In genomic region chr19:23056851-23057707, GRCm38 (mm10) we compare ENCODE assay signal across 7 mouse cellular contexts.
DNase-seq lines count a peak whose midpoint lies in the region; ATAC-seq lines count a peak whose summit lies in the region.

No protein-coding gene starts in this region.

- no peaks in the 10 kb centered on the region for H3K36me3 ChIP-seq in forebrain, embryonic 11.5 days (ENCODE audit: control insufficient read depth, insufficient read depth, low read length)
- H3K36me3 ChIP-seq in heart, embryonic 13.5 days, result no peaks in the 10 kb centered on the region
- H3K36me3 ChIP-seq in kidney, embryonic 14.5 days (ENCODE audit: control insufficient read depth, insufficient read depth, low read length), result no peaks in the 10 kb centered on the region
- H3K36me3 ChIP-seq in limb, embryonic 12.5 days, result no peaks in the 10 kb centered on the region
- no peaks in the 10 kb centered on the region for H3K36me3 ChIP-seq in midbrain, embryonic 12.5 days

- H3K27me3 ChIP-seq in forebrain, embryonic 11.5 days (ENCODE audit: control insufficient read depth, insufficient read depth, low read length), result no peaks in the 10 kb centered on the region
- H3K27me3 ChIP-seq in heart, embryonic 13.5 days (replicated peaks), result no peaks in the 10 kb centered on the region
- 0 out of 2 replicates have a peak, but pooled peaks cover 2% of the 10 kb centered on the region for H3K27me3 ChIP-seq in kidney, embryonic 14.5 days (ENCODE audit: control insufficient read depth, insufficient read depth, low read length)
- no peaks in the 10 kb centered on the region for H3K27me3 ChIP-seq in limb, embryonic 12.5 days
- H3K27me3 ChIP-seq in midbrain, embryonic 12.5 days, result peaks cover 12% of the 10 kb centered on the region; the same call in 1 of the 2 replicates

- H3K4me3 ChIP-seq in forebrain, embryonic 11.5 days (ENCODE audit: low read depth, low read length), result peak overlapping the region; percentile 27
- peak overlapping the region; percentile 45 for H3K4me3 ChIP-seq in heart, embryonic 13.5 days
- peak overlapping the region; percentile 24 for H3K4me3 ChIP-seq in kidney, embryonic 14.5 days (ENCODE audit: low read length)
- peak overlapping the region; percentile 37 for H3K4me3 ChIP-seq in limb, embryonic 12.5 days (replicated peaks)
- H3K4me3 ChIP-seq in midbrain, embryonic 12.5 days, result peak overlapping the region; percentile 42

- H3K4me1 ChIP-seq in forebrain, embryonic 11.5 days (replicated peaks; ENCODE audit: control insufficient read depth, insufficient read depth, low read length), result peaks cover 9% of the 10 kb centered on the region
- peaks cover 18% of the 10 kb centered on the region for H3K4me1 ChIP-seq in heart, embryonic 13.5 days
- peaks cover 8% of the 10 kb centered on the region; the same call in 1 of the 2 replicates for H3K4me1 ChIP-seq in kidney, embryonic 14.5 days (ENCODE audit: control insufficient read depth, insufficient read depth, low read length)
- H3K4me1 ChIP-seq in limb, embryonic 12.5 days (replicated peaks), result peaks cover 14% of the 10 kb centered on the region
- H3K4me1 ChIP-seq in midbrain, embryonic 12.5 days, result peaks cover 18% of the 10 kb centered on the region

- peak; percentile 46 for DNase-seq in c-Kit-positive CD71-negative TER-119-negative erythroid progenitor cells, embryonic 14.5 days (ENCODE audit: low read depth)
- peak; percentile 76 for DNase-seq in forebrain, embryonic 11.5 days (ENCODE audit: low spot score)
- DNase-seq in spleen, postnatal 36 days (ENCODE audit: low spot score in 2 of 2), result peak; percentile 13 to 39

- no peaks in the 10 kb centered on the region for H3K9me3 ChIP-seq in forebrain, embryonic 11.5 days (ENCODE audit: control insufficient read depth, low read length)
- H3K9me3 ChIP-seq in heart, embryonic 13.5 days, result no peaks in the 10 kb centered on the region
- no peaks in the 10 kb centered on the region for H3K9me3 ChIP-seq in kidney, embryonic 14.5 days (ENCODE audit: control insufficient read depth, low read length)
- H3K9me3 ChIP-seq in limb, embryonic 12.5 days, result no peaks in the 10 kb centered on the region
- no peaks in the 10 kb centered on the region for H3K9me3 ChIP-seq in midbrain, embryonic 12.5 days

- peak overlapping the region; percentile 55 for H3K9ac ChIP-seq in forebrain, embryonic 11.5 days (ENCODE audit: low read length)
- peak overlapping the region; percentile 79 for H3K9ac ChIP-seq in heart, embryonic 13.5 days
- H3K9ac ChIP-seq in kidney, embryonic 14.5 days (ENCODE audit: low read depth, low read length), result peak overlapping the region; percentile 19; the same call in 1 of the 2 replicates
- H3K9ac ChIP-seq in limb, embryonic 12.5 days (replicated peaks), result peak overlapping the region; percentile 47
- H3K9ac ChIP-seq in midbrain, embryonic 12.5 days (replicated peaks), result peak overlapping the region; percentile 55

- peak; percentile 89 for ATAC-seq in forebrain, embryonic 11.5 days (replicated peaks; ENCODE audit: low FRiP score)
- ATAC-seq in heart, embryonic 13.5 days (ENCODE audit: extremely low read depth, insufficient number of reproducible peaks, low FRiP score, low TSS enrichment), result no peak; the same call in 1 of the 2 replicates
- ATAC-seq in kidney, embryonic 14.5 days (ENCODE audit: low FRiP score, low TSS enrichment), result peak; percentile 86
- peak; percentile 72 for ATAC-seq in limb, embryonic 12.5 days (ENCODE audit: insufficient number of reproducible peaks, insufficient read depth, low FRiP score, low TSS enrichment, low read depth)
- peak; percentile 89 for ATAC-seq in midbrain, embryonic 12.5 days (ENCODE audit: low FRiP score, low read depth)

- H3K27ac ChIP-seq in forebrain, embryonic 11.5 days (ENCODE audit: low read depth, low read length), result no peak overlapping the region
- peak overlapping the region; percentile 48; the same call in 1 of the 2 replicates for H3K27ac ChIP-seq in heart, embryonic 13.5 days (replicated peaks)
- H3K27ac ChIP-seq in kidney, embryonic 14.5 days (ENCODE audit: low read depth, low read length), result peak overlapping the region; percentile 32; the same call in 1 of the 2 replicates
- H3K27ac ChIP-seq in limb, embryonic 12.5 days, result peak overlapping the region; percentile 56; the same call in 1 of the 2 replicates
- H3K27ac ChIP-seq in midbrain, embryonic 12.5 days (replicated peaks), result no peak overlapping the region

- H3K4me2 ChIP-seq in forebrain, embryonic 11.5 days (ENCODE audit: low read depth, low read length, severe bottlenecking), result peak overlapping the region; percentile 58
- peak overlapping the region; percentile 69 for H3K4me2 ChIP-seq in heart, embryonic 13.5 days
- H3K4me2 ChIP-seq in kidney, embryonic 14.5 days (replicated peaks; ENCODE audit: low read depth, low read length), result peak overlapping the region; percentile 56
- peak overlapping the region; percentile 67 for H3K4me2 ChIP-seq in limb, embryonic 12.5 days
- peak overlapping the region; percentile 74 for H3K4me2 ChIP-seq in midbrain, embryonic 12.5 days (replicated peaks)

- WGBS in forebrain, embryonic 11.5 days, result 2% methylated on average over 32 of the region's 32 CpGs
- 2% methylated on average over 32 of the region's 32 CpGs for WGBS in heart, embryonic 13.5 days
- 2% methylated on average over 32 of the region's 32 CpGs for WGBS in kidney, embryonic 14.5 days
- WGBS in limb, embryonic 12.5 days, result 2% methylated on average over 32 of the region's 32 CpGs
- 1% methylated on average over 32 of the region's 32 CpGs for WGBS in midbrain, embryonic 12.5 days

Comparison
In these comparisons a context has a peak if more than half of its experiments do, and no peak if none do; other contexts are left out.
1. DNase-seq: peak in every context shown above with its lines; median percentile 76 in forebrain, embryonic 11.5 days; 46 in c-Kit-positive CD71-negative TER-119-negative erythroid progenitor cells, embryonic 14.5 days; 26 in spleen, postnatal 36 days.
2. H3K27ac ChIP-seq: peak in heart, embryonic 13.5 days (single experiment), kidney, embryonic 14.5 days (single experiment) and limb, embryonic 12.5 days (single experiment); none in forebrain, embryonic 11.5 days (single experiment) and midbrain, embryonic 12.5 days (single experiment).
3. H3K9ac ChIP-seq: peak in every context shown above with its lines; median percentile 79 in heart, embryonic 13.5 days; 55 in forebrain, embryonic 11.5 days; 55 in midbrain, embryonic 12.5 days; 47 in limb, embryonic 12.5 days; 19 in kidney, embryonic 14.5 days.
4. Peak in every context shown above with its lines, with median percentiles within 50 percentile points of each other: H3K4me2 ChIP-seq and H3K4me3 ChIP-seq.